Mouse (Mus musculus) heart, adult 8-10 months (tissue): ENCODE results near the gene Zbtb48. TPM values are rescaled to one million over a fixed set of nuclear protein-coding genes. Genes with fewer than 3 reads are reported as not detected.

ENCODE experiments used
- DNase-seq: peaks from one replicate; pipeline ENCODE4 v3.0.0; 2022; ENCODE audit warnings: low spot score
- total RNA-seq, 4 experiments: library from RNA; stranded (reverse); gene quantifications; 2 replicates each; pipeline ENCODE4 v1.2.4; 2022

The Zbtb48 gene
- total RNA-seq, 4 experiments from 2014 or later = 3.8 to 5.7 (median 5.0) TPM

- no peak for DNase-seq
Measured at GRCm38 (mm10) chr4:151972221-151972967, 55.1 kb downstream of the Zbtb48 start.

Other genes with a start within 250 kb of the Zbtb48 start
- 100 to 1,000 TPM; 185 to 232 (median 202) TPM for gene Camta1, start 165.8 kb downstream of the Zbtb48 start, total RNA-seq
- 100 to 1,000 TPM in 1 of 4 experiments, 10 to 100 TPM in 3; 71.2 to 111 (median 87.7) TPM for gene Dnajc11, start 94.0 kb downstream of the Zbtb48 start, total RNA-seq
- gene Thap3, start 38.7 kb downstream of the Zbtb48 start, total RNA-seq = 10 to 100 TPM; 12.4 to 15.8 (median 13.6) TPM
- gene Phf13, start 31.4 kb downstream of the Zbtb48 start, total RNA-seq = 1 to 10 TPM; 4.6 to 5.7 (median 5.1) TPM
- 100 to 1,000 TPM in 1 of 4 experiments, 10 to 100 TPM in 3; 87.7 to 109 (median 93.7) TPM for gene Klhl21, start 18.9 kb downstream of the Zbtb48 start, total RNA-seq
- not detected for gene Tas1r1, start 10.9 kb upstream of the Zbtb48 start, total RNA-seq
- gene Nol9, start 11.7 kb upstream of the Zbtb48 start, total RNA-seq = 10 to 100 TPM in 1 of 4 experiments, 1 to 10 TPM in 3; 8.3 to 10.0 (median 9.4) TPM
- gene Plekhg5, start 44.8 kb upstream of the Zbtb48 start, total RNA-seq = 10 to 100 TPM; 11.9 to 15.0 (median 14.3) TPM
- 1 to 10 TPM; 1.1 to 3.2 (median 1.8) TPM for gene Tnfrsf25, start 88.3 kb upstream of the Zbtb48 start, total RNA-seq
- gene Espn, start 124.7 kb upstream of the Zbtb48 start, total RNA-seq = 1 to 10 TPM; 2.6 to 3.5 (median 3.0) TPM
- not detected for gene Hes2, start 131.2 kb upstream of the Zbtb48 start, total RNA-seq
- gene Acot7, start 150.5 kb upstream of the Zbtb48 start, total RNA-seq = 10 to 100 TPM; 63.9 to 80.9 (median 69.3) TPM
- 10 to 100 TPM in 2 of 4 experiments, 1 to 10 TPM in 2; 5.6 to 11.9 (median 9.8) TPM for gene Gpr153, start 246.6 kb upstream of the Zbtb48 start, total RNA-seq